ENCODE assay signal across 9 mouse cellular contexts in genomic region chr17:12420886-12421574, GRCm38 (mm10). TPM values are rescaled to one million over a fixed set of nuclear protein-coding genes. Genes with fewer than 3 reads are reported as not detected.
DNase-seq lines count a peak whose midpoint lies in the region; ATAC-seq and TF ChIP-seq lines count a peak whose summit lies in the region.
"Had no signal": no experiment of that assay in that cellular context is flagged by ENCODE, and none has a peak within 500 bp of the region (broad histone marks: within the 10 kb centered on the region; RNA-seq: fewer than 3 reads in every experiment).

No protein-coding gene starts in this region.

- DNase-seq in adrenal gland, postnatal 25 days: peak; percentile 17
- DNase-seq in adrenal gland, postnatal 4 days (ENCODE audit: low spot score in 2 of 2): no peak
- DNase-seq in liver, adult 2 months (ENCODE audit: extremely low read depth, low read depth, low spot score): peak; percentile 48
- no peak for DNase-seq in liver, embryonic 11.5 days (ENCODE audit: low spot score)
- no peak for DNase-seq in Patski (ENCODE audit: low read depth, low spot score)
- peak; percentile 48 to 50 for DNase-seq in right cerebral cortex, postnatal 10 days (ENCODE audit: low spot score in 2 of 2)
- DNase-seq in urinary bladder, postnatal 36 days (ENCODE audit: low spot score in 2 of 2): no peak
- no peak for DNase-seq in forebrain, embryonic 10.5 days (ENCODE audit: extremely low spot score, low spot score)

- H3K4me3 ChIP-seq in liver, adult 2 months (ENCODE audit: insufficient read depth, low read depth, low read length): no peak overlapping the region
- H3K4me3 ChIP-seq in liver, embryonic 11.5 days (ENCODE audit: low read depth, low read length): no peak overlapping the region
- no peak overlapping the region for H3K4me3 ChIP-seq in forebrain, embryonic 10.5 days
- H3K4me3 ChIP-seq: embryonic facial prominence, embryonic 15.5 days had no signal

- peak; percentile 52; the same call in 1 of the 2 replicates for TF ChIP-seq CTCF in liver, adult 2 months (IDR thresholded peaks at IDR 0.05; ENCODE audit: low read depth, low read length)
- peak; percentile 68 for TF ChIP-seq CTCF in Patski (IDR thresholded peaks at IDR 0.05)

- in situ Hi-C loops in Patski (cut with MboI; ENCODE audit: low pct_unique_long_range_greater_than_20kb): no loop called here

- CTCF ChIA-PET in Patski (lab: Charles Lee): no interaction called here

- H3K27me3 ChIP-seq in liver, adult 2 months (ENCODE audit: control insufficient read depth, insufficient read depth, low read length): no peaks in the 10 kb centered on the region
- H3K27me3 ChIP-seq in liver, embryonic 11.5 days (replicated peaks; ENCODE audit: control insufficient read depth, insufficient read depth, low read length): no peaks in the 10 kb centered on the region
- peaks cover 21% of the 10 kb centered on the region for H3K27me3 ChIP-seq in Patski
- no peaks in the 10 kb centered on the region for H3K27me3 ChIP-seq in forebrain, embryonic 10.5 days (ENCODE audit: poor library complexity, severe bottlenecking)
- H3K27me3 ChIP-seq: embryonic facial prominence, embryonic 15.5 days had no signal

- no peak overlapping the region for H3K4me2 ChIP-seq in liver, embryonic 11.5 days
- H3K4me2 ChIP-seq: embryonic facial prominence, embryonic 15.5 days had no signal

- H3K9ac ChIP-seq in liver, adult 2 months (ENCODE audit: low read depth, low read length): no peak overlapping the region
- H3K9ac ChIP-seq in liver, embryonic 11.5 days (ENCODE audit: low read depth, low read length): no peak overlapping the region
- H3K9ac ChIP-seq: embryonic facial prominence, embryonic 15.5 days had no signal

- 68% methylated on average over 16 of the region's 16 CpGs for WGBS in liver, adult 2 months
- 71% methylated on average over 16 of the region's 16 CpGs for WGBS in liver, embryonic 11.5 days
- WGBS in forebrain, embryonic 10.5 days: 67% methylated on average over 16 of the region's 16 CpGs

- H3K27ac ChIP-seq in liver, adult 2 months (replicated peaks; ENCODE audit: insufficient read depth, low read depth, low read length): no peak overlapping the region
- H3K27ac ChIP-seq in liver, embryonic 11.5 days (ENCODE audit: low read depth, low read length): no peak overlapping the region
- H3K27ac ChIP-seq in forebrain, embryonic 10.5 days: no peak overlapping the region
- H3K27ac ChIP-seq: embryonic facial prominence, embryonic 15.5 days had no signal

- peaks cover 35% of the 10 kb centered on the region for H3K36me3 ChIP-seq in liver, adult 2 months (ENCODE audit: control insufficient read depth, insufficient read depth, low read length)
- H3K36me3 ChIP-seq in liver, embryonic 11.5 days (ENCODE audit: control insufficient read depth, insufficient read depth, low read length): no peaks in the 10 kb centered on the region
- H3K36me3 ChIP-seq in forebrain, embryonic 10.5 days (replicated peaks): no peaks in the 10 kb centered on the region
- H3K36me3 ChIP-seq: embryonic facial prominence, embryonic 15.5 days had no signal

- no peaks in the 10 kb centered on the region for H3K4me1 ChIP-seq in liver, adult 2 months (ENCODE audit: control insufficient read depth, insufficient read depth, low read length)
- no peaks in the 10 kb centered on the region for H3K4me1 ChIP-seq in liver, embryonic 11.5 days (replicated peaks; ENCODE audit: control insufficient read depth, insufficient read depth, low read length)
- H3K4me1 ChIP-seq in forebrain, embryonic 10.5 days: 0 out of 2 replicates have a peak, but pooled peaks cover 3% of the 10 kb centered on the region

- POLR2A ChIA-PET in Patski (lab: Charles Lee): no interaction called here

- H3K79me2 ChIP-seq in liver, adult 2 months (ENCODE audit: control insufficient read depth, insufficient read depth, low read length): no peaks in the 10 kb centered on the region

- TF ChIP-seq POLR2A in liver, adult 2 months (IDR thresholded peaks at IDR 0.05; ENCODE audit: extremely low read depth, insufficient read depth, low read length): no peak

- ATAC-seq in liver, embryonic 11.5 days (replicated peaks; ENCODE audit: low FRiP score): no peak
- ATAC-seq in Patski: no peak

- no peaks in the 10 kb centered on the region for H3K9me3 ChIP-seq in liver, embryonic 11.5 days (ENCODE audit: control insufficient read depth, low read length)
- H3K9me3 ChIP-seq in forebrain, embryonic 10.5 days: no peaks in the 10 kb centered on the region; the same call in 1 of the 2 replicates
- H3K9me3 ChIP-seq: embryonic facial prominence, embryonic 15.5 days had no signal

RNA-seq across cellular contexts. Expression of gene Plg, which starts 42.6 kb away (rescaled TPM):
- 16.7 TPM in 1 of 2 replicates, not detected in the other for total RNA-seq in adrenal gland, postnatal 25 days (2021)
- 100 to 1,000 TPM in 1 of 2 experiments, 1 to 10 TPM in 1; 4.5 to 184 TPM for total RNA-seq in adrenal gland, postnatal 4 days (2021)
- total RNA-seq in liver, adult 2 months (2014; rRNA removed): 1,031 and 1,068 TPM in 2 replicates
- polyA plus RNA-seq in liver, adult 2 months (2012; rRNA removed): 1,361 and 1,403 TPM in 2 replicates
- 130 and 157 TPM in 2 replicates for polyA plus RNA-seq in liver, embryonic 11.5 days (2014; fragmentation: Nextera tagmentation; extraction: Ambion mirVana)
- polyA plus RNA-seq in Patski (2021): 0.06 TPM
- polyA plus RNA-seq in forebrain, embryonic 10.5 days (2016; fragmentation: Nextera tagmentation; extraction: Ambion mirVana): 0.07 TPM in 1 of 2 replicates, not detected in the other
- polyA plus RNA-seq: embryonic facial prominence, embryonic 15.5 days had no signal

Comparison
In these comparisons a context has a peak if more than half of its experiments do, and no peak if none do; other contexts are left out.
1. DNase-seq: peak in adrenal gland, postnatal 25 days (single experiment), liver, adult 2 months (single experiment) and right cerebral cortex, postnatal 10 days (2 of 2); none in adrenal gland, postnatal 4 days (0 of 2), liver, embryonic 11.5 days (single experiment), Patski (single experiment), urinary bladder, postnatal 36 days (0 of 2) and forebrain, embryonic 10.5 days (single experiment).
2. RNA of gene Plg, which starts 42.6 kb away (polyA plus RNA-seq): 1,361 to 1,403 TPM in liver, adult 2 months and 130 to 157 TPM in liver, embryonic 11.5 days; 0.06 TPM in Patski (single experiment) and 0.07 TPM in forebrain, embryonic 10.5 days; every median in the first group is over 100 times any median in the second.